Mouse (Mus musculus): ENCODE results near the gene Zfp385a.

- TF ChIP-seq POLR2A (IDR thresholded peaks at IDR 0.05; ENCODE audit: control insufficient read depth in 1 of 2, insufficient read depth in 1 of 2, low read depth in 1 of 2, low read length in 2 of 2, poor library complexity in 1 of 2) (no peak), CTCF (IDR thresholded peaks at IDR 0.05 in 2 of 3, conservative IDR thresholded peaks at IDR 0.05 in 1 of 3; ENCODE audit: control insufficient read depth in 1 of 3, insufficient read depth in 1 of 3, low read depth in 2 of 3, low read length in 3 of 3, poor library complexity in 1 of 3, severe bottlenecking in 1 of 3) (no peak), ELF1 (IDR thresholded peaks at IDR 0.05; ENCODE audit: low read depth, low read length) (no peak), GABPA (IDR thresholded peaks at IDR 0.05; ENCODE audit: low read depth, low read length) (no peak), GATA1 (IDR thresholded peaks at IDR 0.05; ENCODE audit: low read depth, low read length) (no peak), USF1 (IDR thresholded peaks at IDR 0.05; ENCODE audit: low read depth, low read length) (no peak), MYC (IDR thresholded peaks at IDR 0.05; ENCODE audit: low read depth, low read length) (no peak), ZNF384 (IDR thresholded peaks at IDR 0.05; ENCODE audit: low read depth, low read length) (no peak), NELFE (IDR thresholded peaks at IDR 0.05; ENCODE audit: low read depth, low read length) (no peak)
Measured at GRCm38 (mm10) chr15:103353511-103354256, 13.8 kb upstream of the Zfp385a start.

All from MEL (cell line).